Mouse (Mus musculus) embryonic facial prominence, embryonic 15.5 days (tissue): ENCODE data around the gene Lifr. TPM values are rescaled to one million over a fixed set of nuclear protein-coding genes. Genes with fewer than 3 reads are reported as not detected.

ENCODE experiments used
- ATAC-seq: fragments of 200-750 bp; cut with Nextera tagmentation; 2 replicates; pipeline ENCODE4 v1.8.0; 2017; ENCODE audit warnings: low read depth, moderate TSS enrichment; ENCODE audit not compliant: insufficient number of reproducible peaks, low FRiP score, low TSS enrichment
- H3K27ac ChIP-seq: fragments of 300-500 bp; sonication (generic); replicated peaks from 2 replicates; pipeline ENCODE4 v1.5.1; 2015; ENCODE audit warnings: mild to moderate bottlenecking, inconsistent platforms
- H3K27me3 ChIP-seq: fragments of 300-500 bp; sonication (generic); 2 replicates; pipeline ENCODE4 v1.6.1; 2015; ENCODE audit warnings: inconsistent platforms
- H3K36me3 ChIP-seq: fragments of 300-500 bp; sonication (generic); 2 replicates; pipeline ENCODE4 v1.6.1; 2015; ENCODE audit warnings: mild to moderate bottlenecking, inconsistent platforms
- H3K4me1 ChIP-seq: fragments of 300-500 bp; sonication (generic); 2 replicates; pipeline ENCODE4 v1.6.1; 2015; ENCODE audit warnings: inconsistent platforms
- H3K4me2 ChIP-seq: fragments of 300-500 bp; sonication (generic); replicated peaks from 2 replicates; pipeline ENCODE4 v1.6.1; 2015; ENCODE audit warnings: mild to moderate bottlenecking, inconsistent platforms
- H3K4me3 ChIP-seq: fragments of 300-500 bp; sonication (generic); replicated peaks from 2 replicates; pipeline ENCODE4 v1.5.1; 2015; ENCODE audit warnings: mild to moderate bottlenecking, inconsistent platforms
- H3K9ac ChIP-seq: fragments of 300-500 bp; sonication (generic); 2 replicates; pipeline ENCODE4 v1.6.1; 2015; ENCODE audit warnings: inconsistent platforms
- H3K9me3 ChIP-seq: fragments of 300-500 bp; sonication (generic); replicated peaks from 2 replicates; pipeline ENCODE4 v1.6.1; 2016; ENCODE audit warnings: inconsistent platforms
- WGBS: fragments of 180-500 bp; shearing (Covaris S2); methylation state at CpG from one replicate; pipeline ENCODE4 v1.1.7; 2015; 5-methylcytosine and 5-hydroxymethylcytosine counted together
- polyA plus RNA-seq: library from polyadenylated mRNA; unstranded; fragments of >200 nt; fragmentation: Nextera tagmentation; extraction: Ambion mirVana; gene quantifications from 2 replicates; pipeline ENCODE4 v1.2.1, GENCODE M21; 2015

The Lifr gene
- polyA plus RNA-seq, 1 experiment from 2014 or later, result 27.7 TPM

- Histone ChIP-seq H3K4me1 (peaks cover 21% of the 10 kb centered on the region; the same call in 1 of the 2 replicates), H3K36me3 (no peaks in the 10 kb centered on the region), H3K4me2 (no peak overlapping the region), H3K27me3 (no peaks in the 10 kb centered on the region), H3K27ac (no peak overlapping the region), H3K9ac (no peak overlapping the region), H3K9me3 (no peaks in the 10 kb centered on the region), H3K4me3 (no peak overlapping the region)
- WGBS, result 47% methylated on average over 15 of the region's 15 CpGs
- no peak for ATAC-seq
Measured at GRCm38 (mm10) chr15:7081795-7082194, 8.6 kb upstream of the Lifr start.

GRCm38 (mm10) chr15:7082901-7083300, 7.5 kb upstream of the Lifr start:
- H3K4me2 ChIP-seq, result no peak overlapping the region
- H3K27ac ChIP-seq, result no peak overlapping the region
- no peak overlapping the region for H3K9ac ChIP-seq
- no peak; the same call in 1 of the 2 replicates for ATAC-seq
- no peak overlapping the region for H3K4me3 ChIP-seq
- no peaks in the 10 kb centered on the region for H3K9me3 ChIP-seq
- no peaks in the 10 kb centered on the region for H3K36me3 ChIP-seq
- peaks cover 21% of the 10 kb centered on the region; the same call in 1 of the 2 replicates for H3K4me1 ChIP-seq
- H3K27me3 ChIP-seq, result no peaks in the 10 kb centered on the region
- 85% methylated on average over 3 of the region's 3 CpGs for WGBS

- H3K27ac ChIP-seq, result peak overlapping the region; percentile 51; the same call in 1 of the 2 replicates
- H3K4me1 ChIP-seq, result peaks cover 21% of the 10 kb centered on the region; the same call in 1 of the 2 replicates
- no peaks in the 10 kb centered on the region for H3K36me3 ChIP-seq
- no peaks in the 10 kb centered on the region for H3K27me3 ChIP-seq
- no peak overlapping the region for H3K9ac ChIP-seq
- no peaks in the 10 kb centered on the region for H3K9me3 ChIP-seq
- no peak overlapping the region for H3K4me2 ChIP-seq
- H3K4me3 ChIP-seq, result no peak overlapping the region
- peak; percentile 51; the same call in 1 of the 2 replicates for ATAC-seq
- WGBS, result 23% methylated on average over 8 of the region's 8 CpGs
Measured at GRCm38 (mm10) chr15:7084780-7085497, 5.5 kb upstream of the Lifr start.

GRCm38 (mm10) chr15:7088691-7089090, 1.7 kb upstream of the Lifr start:
- no peaks in the 10 kb centered on the region for H3K27me3 ChIP-seq
- H3K4me3 ChIP-seq, result no peak overlapping the region
- H3K27ac ChIP-seq, result no peak overlapping the region
- no peaks in the 10 kb centered on the region for H3K36me3 ChIP-seq
- no peak for ATAC-seq
- no peak overlapping the region for H3K4me2 ChIP-seq
- no peak overlapping the region for H3K9ac ChIP-seq
- 54% methylated on average over 2 of the region's 2 CpGs for WGBS
- no peaks in the 10 kb centered on the region for H3K9me3 ChIP-seq
- H3K4me1 ChIP-seq, result peaks cover 19% of the 10 kb centered on the region; the same call in 1 of the 2 replicates

GRCm38 (mm10) chr15:7092321-7092720, 1.9 kb downstream of the Lifr start:
- 42% methylated on average over 8 of the region's 8 CpGs for WGBS
- no peak overlapping the region for H3K9ac ChIP-seq
- H3K27ac ChIP-seq, result no peak overlapping the region
- H3K4me1 ChIP-seq, result 0 out of 2 replicates have a peak, but pooled peaks cover 6% of the 10 kb centered on the region
- no peaks in the 10 kb centered on the region for H3K9me3 ChIP-seq
- H3K4me2 ChIP-seq, result no peak overlapping the region
- no peaks in the 10 kb centered on the region for H3K27me3 ChIP-seq
- peak; percentile 75; the same call in 1 of the 2 replicates for ATAC-seq
- H3K36me3 ChIP-seq, result no peaks in the 10 kb centered on the region
- no peak overlapping the region for H3K4me3 ChIP-seq

GRCm38 (mm10) chr15:7099406-7099805, 9.0 kb downstream of the Lifr start:
- Histone ChIP-seq H3K4me2 (no peak overlapping the region), H3K4me1 (no peaks in the 10 kb centered on the region), H3K27ac (no peak overlapping the region), H3K27me3 (no peaks in the 10 kb centered on the region), H3K4me3 (no peak overlapping the region), H3K36me3 (no peaks in the 10 kb centered on the region), H3K9ac (no peak overlapping the region), H3K9me3 (no peaks in the 10 kb centered on the region)
- 63% methylated on average over 1 of the region's 1 CpGs for WGBS
- ATAC-seq, result no peak

- H3K36me3 ChIP-seq, result no peaks in the 10 kb centered on the region
- no peaks in the 10 kb centered on the region for H3K4me1 ChIP-seq
- H3K27me3 ChIP-seq, result no peaks in the 10 kb centered on the region
- H3K4me3 ChIP-seq, result no peak overlapping the region
- H3K27ac ChIP-seq, result no peak overlapping the region
- no peak; the same call in 1 of the 2 replicates for ATAC-seq
- H3K9ac ChIP-seq, result no peak overlapping the region
- H3K9me3 ChIP-seq, result no peaks in the 10 kb centered on the region
- WGBS, result 44% methylated on average over 6 of the region's 6 CpGs
- no peak overlapping the region for H3K4me2 ChIP-seq
Measured at GRCm38 (mm10) chr15:7100226-7100625, 9.8 kb downstream of the Lifr start.

GRCm38 (mm10) chr15:7103051-7103450, 12.6 kb downstream of the Lifr start:
- Histone ChIP-seq H3K4me2 (no peak overlapping the region), H3K9ac (no peak overlapping the region), H3K27me3 (no peaks in the 10 kb centered on the region), H3K27ac (no peak overlapping the region), H3K4me3 (no peak overlapping the region), H3K4me1 (no peaks in the 10 kb centered on the region), H3K36me3 (no peaks in the 10 kb centered on the region), H3K9me3 (no peaks in the 10 kb centered on the region)
- 84% methylated on average over 2 of the region's 2 CpGs for WGBS
- ATAC-seq, result no peak

- Histone ChIP-seq H3K27ac (no peak overlapping the region), H3K9me3 (no peaks in the 10 kb centered on the region), H3K4me3 (no peak overlapping the region), H3K27me3 (no peaks in the 10 kb centered on the region), H3K36me3 (no peaks in the 10 kb centered on the region), H3K9ac (no peak overlapping the region), H3K4me1 (no peaks in the 10 kb centered on the region), H3K4me2 (no peak overlapping the region)
- ATAC-seq, result no peak
- 39% methylated on average over 5 of the region's 5 CpGs for WGBS
Measured at GRCm38 (mm10) chr15:7105224-7105623, 14.8 kb downstream of the Lifr start.

- no peak overlapping the region for H3K4me2 ChIP-seq
- H3K4me1 ChIP-seq, result no peaks in the 10 kb centered on the region
- no peak overlapping the region for H3K4me3 ChIP-seq
- no peaks in the 10 kb centered on the region for H3K36me3 ChIP-seq
- H3K27ac ChIP-seq, result no peak overlapping the region
- WGBS, result 81% methylated on average over 6 of the region's 6 CpGs
- no peaks in the 10 kb centered on the region for H3K27me3 ChIP-seq
- ATAC-seq, result no peak
- no peak overlapping the region for H3K9ac ChIP-seq
- no peaks in the 10 kb centered on the region for H3K9me3 ChIP-seq
Measured at GRCm38 (mm10) chr15:7108160-7108559, 17.7 kb downstream of the Lifr start.

- 66% methylated on average over 6 of the region's 6 CpGs for WGBS
- Histone ChIP-seq H3K4me3 (no peak overlapping the region), H3K9me3 (no peaks in the 10 kb centered on the region), H3K4me2 (no peak overlapping the region), H3K27ac (no peak overlapping the region), H3K9ac (no peak overlapping the region), H3K4me1 (no peaks in the 10 kb centered on the region), H3K36me3 (no peaks in the 10 kb centered on the region), H3K27me3 (no peaks in the 10 kb centered on the region)
- ATAC-seq, result no peak
Measured at GRCm38 (mm10) chr15:7112227-7112907, 22.0 kb downstream of the Lifr start.
